Mouse (Mus musculus) liver, embryonic 14.5 days (tissue): ENCODE data around the gene Il12rb1.
"Not testable (repeated sequence)": the region's sequence is repeated elsewhere in the genome, so short reads cannot be mapped to it uniquely, and the experiment has no call there.

ENCODE experiments used
- CTCF ChIP-seq: IDR thresholded peaks from 2 replicates; pipeline ENCODE4 v1.5.1; 2016; ENCODE audit warnings: antibody characterized with exemption, low read depth, control low read depth
- EP300 ChIP-seq: IDR thresholded peaks from 2 replicates; pipeline ENCODE4 v1.6.1; 2016; ENCODE audit warnings: antibody characterized with exemption, low read depth

- TF ChIP-seq CTCF, EP300: not testable (repeated sequence)
Observed at GRCm38 (mm10) chr8:70822594-70822993, 14.3 kb downstream of the Il12rb1 start.
